Mouse (Mus musculus) forebrain, embryonic 14.5 days (tissue): Measurements from ENCODE around the gene Slc39a5. TPM values are rescaled to one million over a fixed set of nuclear protein-coding genes. Genes with fewer than 3 reads are reported as not detected.

ENCODE experiments used
- ATAC-seq: fragments of 200-750 bp; cut with Nextera tagmentation; 2 replicates; pipeline ENCODE4 v1.8.0; 2017; ENCODE audit warnings: mild to moderate bottlenecking, moderate library complexity
- DNase-seq: peaks from one replicate; pipeline ENCODE4 v3.0.0-alpha.2; 2015; ENCODE audit warnings: low spot score
- H3K27ac ChIP-seq: fragments of 300-500 bp; sonication (generic); 2 replicates; pipeline ENCODE4 v1.5.1; 2014; ENCODE audit warnings: low read depth, mild to moderate bottlenecking, control low read depth, low read length, moderate library complexity
- H3K27me3 ChIP-seq: fragments of 300-500 bp; sonication (generic); replicated peaks from 2 replicates; pipeline ENCODE4 v1.6.1; 2014; ENCODE audit warnings: low read length, control low read depth, mixed read lengths; ENCODE audit not compliant: control insufficient read depth, insufficient read depth
- H3K36me3 ChIP-seq: fragments of 300-500 bp; sonication (generic); 2 replicates; pipeline ENCODE4 v1.6.1; 2014; ENCODE audit warnings: low read length, control low read depth; ENCODE audit not compliant: control insufficient read depth, insufficient read depth
- H3K4me1 ChIP-seq: fragments of 300-500 bp; sonication (generic); 2 replicates; pipeline ENCODE4 v1.6.1; 2014; ENCODE audit warnings: antibody characterized with exemption, low read length, control low read depth; ENCODE audit not compliant: control insufficient read depth, insufficient read depth
- H3K4me2 ChIP-seq: fragments of 300-500 bp; sonication (generic); 2 replicates; pipeline ENCODE4 v1.6.1; 2014; ENCODE audit warnings: mild to moderate bottlenecking, control low read depth, low read length
- H3K4me3 ChIP-seq: fragments of 300-500 bp; sonication (generic); 2 replicates; pipeline ENCODE4 v1.5.1; 2014; ENCODE audit warnings: low read depth, low read length, control low read depth
- H3K9ac ChIP-seq: fragments of 300-500 bp; sonication (generic); 2 replicates; pipeline ENCODE4 v1.6.1; 2014; ENCODE audit warnings: mild to moderate bottlenecking, low read length, control low read depth, moderate library complexity
- H3K9me3 ChIP-seq: fragments of 300-500 bp; sonication (generic); replicated peaks from 2 replicates; pipeline ENCODE4 v1.6.1; 2016; ENCODE audit warnings: low read length, control low read depth, mixed read lengths; ENCODE audit not compliant: control insufficient read depth
- WGBS: fragments of 180-500 bp; shearing (Covaris S2); extraction: QIAGEN DNeasy Blood & Tissue Kit; methylation state at CpG from one replicate; pipeline ENCODE4 v1.1.7; 2014; 5-methylcytosine and 5-hydroxymethylcytosine counted together
- polyA plus RNA-seq: library from polyadenylated mRNA; unstranded; fragments of >200 nt; fragmentation: Nextera tagmentation; extraction: Ambion mirVana; gene quantifications from 2 replicates; pipeline ENCODE4 v1.2.1, GENCODE M21; 2014

The Slc39a5 gene
- polyA plus RNA-seq, 1 experiment from 2014 or later, result not detected

- no peak for DNase-seq
- H3K36me3 ChIP-seq, result peaks cover 41% of the 10 kb centered on the region
- H3K4me3 ChIP-seq, result peak overlapping the region; percentile 79; the same call in 1 of the 2 replicates
- no peaks in the 10 kb centered on the region for H3K27me3 ChIP-seq
- peak overlapping the region; percentile 85 for H3K4me2 ChIP-seq
- H3K9ac ChIP-seq, result peak overlapping the region; percentile 84
- WGBS, result 29% methylated on average over 1 of the region's 1 CpGs
- no peaks in the 10 kb centered on the region for H3K9me3 ChIP-seq
- H3K4me1 ChIP-seq, result peaks cover 27% of the 10 kb centered on the region
- no peak overlapping the region for H3K27ac ChIP-seq
- ATAC-seq, result no peak
These were observed 12.0 kb upstream of the Slc39a5 start for GRCm38 (mm10) chr10:128413076-128413475.

- Histone ChIP-seq H3K4me3 (peak overlapping the region; percentile 79), H3K27ac (peak overlapping the region; percentile 93), H3K9me3 (no peaks in the 10 kb centered on the region), H3K4me2 (peak overlapping the region; percentile 85), H3K9ac (peak overlapping the region; percentile 84), H3K4me1 (peaks cover 27% of the 10 kb centered on the region), H3K36me3 (peaks cover 43% of the 10 kb centered on the region), H3K27me3 (no peaks in the 10 kb centered on the region)
- 45% methylated on average over 1 of the region's 1 CpGs for WGBS
- ATAC-seq, result no peak
- no peak for DNase-seq
These were observed 11.5 kb upstream of the Slc39a5 start for GRCm38 (mm10) chr10:128412558-128412957.

GRCm38 (mm10) chr10:128412055-128412381 lies 11.0 kb upstream of the Slc39a5 start:
- DNase-seq, result peak; percentile 70
- Histone ChIP-seq H3K4me1 (peaks cover 27% of the 10 kb centered on the region), H3K27me3 (no peaks in the 10 kb centered on the region)

GRCm38 (mm10) chr10:128411211-128412054 lies 10.4 kb upstream of the Slc39a5 start, which contains the start of the genes Nabp2 and Rnf41:
Gene Nabp2, minus strand, starts transcription at chr10:128411492.
Gene Rnf41, plus strand, starts transcription at chr10:128411657.
- no peaks in the 10 kb centered on the region for H3K27me3 ChIP-seq
- ATAC-seq (peak; percentile 88), DNase-seq (peak; percentile 99)
- no peaks in the 10 kb centered on the region for H3K9me3 ChIP-seq
- WGBS, result under 1% methylated on average over 50 of the region's 50 CpGs
- peak within 1 kb of the TSS; percentile 93 for H3K27ac ChIP-seq
- H3K9ac ChIP-seq, result peak within 1 kb of the TSS; percentile 84
- peak within 1 kb of the TSS; percentile 85 for H3K4me2 ChIP-seq
- H3K4me3 ChIP-seq, result peak within 1 kb of the TSS; percentile 79
- H3K36me3 ChIP-seq, result peaks cover 43% of the 10 kb centered on the region
- peaks cover 27% of the 10 kb centered on the region for H3K4me1 ChIP-seq

More at GRCm38 (mm10) chr10:128412055-128412381, 11.0 kb upstream of the Slc39a5 start:
- Histone ChIP-seq H3K36me3 (peaks cover 43% of the 10 kb centered on the region), H3K27ac (peak overlapping the region; percentile 93), H3K9me3 (no peaks in the 10 kb centered on the region), H3K4me2 (peak overlapping the region; percentile 85), H3K9ac (peak overlapping the region; percentile 84), H3K4me3 (peak overlapping the region; percentile 79)
- under 1% methylated on average over 14 of the region's 14 CpGs for WGBS
- ATAC-seq, result no peak

DNA sequence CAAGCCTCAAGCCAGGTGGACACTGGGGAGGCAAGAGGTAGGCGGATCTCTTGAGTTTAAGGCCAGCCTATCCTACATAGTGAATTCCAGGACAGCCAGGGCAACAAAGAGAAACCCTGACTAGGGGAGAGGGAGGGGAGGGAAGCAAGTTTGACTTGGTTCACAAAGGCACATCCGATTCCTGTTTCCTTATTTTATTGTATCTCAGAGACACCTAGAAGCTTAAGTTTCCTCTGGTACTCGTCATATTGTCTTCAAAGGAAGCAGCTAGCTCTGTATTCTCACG lies 9.5 kb upstream of the Slc39a5 start:
- WGBS, result 22% methylated on average over 4 of the region's 4 CpGs

DNA sequence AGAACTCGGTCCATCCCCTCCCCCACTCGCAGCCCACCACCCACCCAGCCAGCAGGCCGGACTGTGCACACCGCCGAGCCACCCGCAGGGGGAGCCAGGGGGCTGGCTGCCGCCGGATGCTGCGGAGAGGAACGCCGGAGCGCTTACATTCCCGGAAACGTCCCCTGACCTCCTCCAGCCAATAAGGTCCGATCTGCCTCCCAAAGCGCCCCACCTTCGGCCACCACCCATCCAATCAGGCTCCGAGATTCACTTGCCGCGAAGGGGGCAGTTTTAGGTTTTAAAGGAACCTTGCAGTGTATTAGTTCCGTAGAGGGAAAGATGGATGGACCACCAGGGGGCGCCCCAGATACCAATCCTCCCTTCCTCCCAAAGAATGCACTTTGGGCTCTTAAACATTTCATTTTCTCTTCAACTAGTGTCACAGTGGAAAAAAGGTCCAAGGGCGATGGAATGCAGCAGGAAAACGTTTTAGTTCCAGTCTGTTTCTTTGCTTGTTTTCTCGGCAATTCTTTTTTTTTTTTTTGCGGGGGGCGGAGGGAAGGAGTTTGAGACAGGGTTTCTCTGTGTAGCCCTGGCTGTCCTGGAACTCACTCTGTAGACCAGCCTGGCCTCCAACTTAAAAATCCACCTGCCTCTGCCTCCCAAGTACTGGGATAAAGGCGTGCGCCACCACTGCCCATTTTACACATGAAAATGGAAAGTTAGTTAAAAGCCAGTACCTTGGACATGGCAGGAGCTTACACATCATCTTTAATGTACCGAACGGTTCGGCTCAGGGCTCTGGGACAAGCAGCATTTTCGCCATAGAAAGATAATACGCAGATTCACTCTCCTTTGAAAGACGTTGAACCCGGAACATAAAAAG lies 8.9 kb upstream of the Slc39a5 start:
- Histone ChIP-seq H3K4me3 (peak overlapping the region; percentile 79), H3K4me1 (peaks cover 27% of the 10 kb centered on the region), H3K9ac (peak overlapping the region; percentile 75), H3K27me3 (no peaks in the 10 kb centered on the region), H3K27ac (peak overlapping the region; percentile 69), H3K4me2 (peak overlapping the region; percentile 85), H3K9me3 (no peaks in the 10 kb centered on the region), H3K36me3 (peaks cover 38% of the 10 kb centered on the region)
- DNase-seq (peak; percentile 99), ATAC-seq (peak; percentile 89)
- WGBS, result 6% methylated on average over 36 of the region's 36 CpGs

More for the DNA sequence above, 9.5 kb upstream of the Slc39a5 start:
- 0 out of 2 replicates have a peak overlapping the region, but pooled peaks have one; percentile 22 for H3K27ac ChIP-seq
- H3K9ac ChIP-seq, result peak overlapping the region; percentile 64
- DNase-seq (no peak), ATAC-seq (no peak)
- H3K36me3 ChIP-seq, result peaks cover 42% of the 10 kb centered on the region
- H3K27me3 ChIP-seq, result no peaks in the 10 kb centered on the region
- H3K4me1 ChIP-seq, result peaks cover 27% of the 10 kb centered on the region
- H3K4me3 ChIP-seq, result peak overlapping the region; percentile 79
- peak overlapping the region; percentile 85 for H3K4me2 ChIP-seq
- no peaks in the 10 kb centered on the region for H3K9me3 ChIP-seq

GRCm38 (mm10) chr10:128408591-128409535 lies 7.8 kb upstream of the Slc39a5 start:
- Histone ChIP-seq H3K36me3 (peaks cover 34% of the 10 kb centered on the region), H3K4me3 (peak overlapping the region; percentile 79), H3K4me1 (peaks cover 27% of the 10 kb centered on the region), H3K9ac (peak overlapping the region; percentile 75), H3K27ac (peak overlapping the region; percentile 69), H3K4me2 (peak overlapping the region; percentile 85), H3K27me3 (no peaks in the 10 kb centered on the region), H3K9me3 (no peaks in the 10 kb centered on the region)
- WGBS, result 15% methylated on average over 35 of the region's 35 CpGs
- ATAC-seq (peak; percentile 36), DNase-seq (peak; percentile 76)

GRCm38 (mm10) chr10:128403931-128404330 lies 2.9 kb upstream of the Slc39a5 start:
- ATAC-seq (no peak), DNase-seq (no peak)
- Histone ChIP-seq H3K36me3 (peaks cover 40% of the 10 kb centered on the region), H3K4me2 (no peak overlapping the region), H3K9me3 (no peaks in the 10 kb centered on the region), H3K27ac (no peak overlapping the region), H3K4me1 (peaks cover 6% of the 10 kb centered on the region; the same call in 1 of the 2 replicates), H3K27me3 (no peaks in the 10 kb centered on the region), H3K4me3 (no peak overlapping the region), H3K9ac (no peak overlapping the region)
- 81% methylated on average over 7 of the region's 7 CpGs for WGBS
